In genomic region chr11:110098901-110099300, GRCm38 (mm10) we compare ENCODE assay signal across 22 mouse cellular contexts. TPM values are rescaled to one million over a fixed set of nuclear protein-coding genes. Genes with fewer than 3 reads are reported as not detected.
DNase-seq lines count a peak whose midpoint lies in the region; TF ChIP-seq lines count a peak whose summit lies in the region.
"Had no signal": no experiment of that assay in that cellular context is flagged by ENCODE, and none has a peak within 500 bp of the region (broad histone marks: within the 10 kb centered on the region; RNA-seq: fewer than 3 reads in every experiment).

No protein-coding gene starts in this region.

- TF ChIP-seq POLR2A in kidney, adult 2 months (IDR thresholded peaks at IDR 0.05; ENCODE audit: low read depth, low read length): no peak

- H3K4me3 ChIP-seq in kidney, adult 2 months (ENCODE audit: insufficient read depth, low read depth, low read length): no peak overlapping the region
- H3K4me3 ChIP-seq in forebrain, embryonic 10.5 days: no peak overlapping the region
- H3K4me3 ChIP-seq: embryonic facial prominence, embryonic 12.5 days; forebrain, embryonic 13.5 days; heart, embryonic 13.5 days; hindbrain, embryonic 12.5 days had no signal

- TF ChIP-seq CTCF in kidney, adult 2 months (conservative IDR thresholded peaks at IDR 0.05; ENCODE audit: insufficient read depth, insufficient read length, low read depth, low read length): no peak

- no peaks in the 10 kb centered on the region for H3K27me3 ChIP-seq in kidney, adult 2 months (replicated peaks; ENCODE audit: control insufficient read depth, insufficient read depth, low read length)
- H3K27me3 ChIP-seq in forebrain, embryonic 10.5 days (ENCODE audit: poor library complexity, severe bottlenecking): no peaks in the 10 kb centered on the region
- H3K27me3 ChIP-seq: embryonic facial prominence, embryonic 12.5 days; forebrain, embryonic 13.5 days; heart, embryonic 13.5 days; hindbrain, embryonic 12.5 days had no signal

- no peaks in the 10 kb centered on the region for H3K36me3 ChIP-seq in kidney, adult 2 months (ENCODE audit: control insufficient read depth, insufficient read depth, low read length)
- H3K36me3 ChIP-seq in forebrain, embryonic 10.5 days (replicated peaks): no peaks in the 10 kb centered on the region
- H3K36me3 ChIP-seq: embryonic facial prominence, embryonic 12.5 days; hindbrain, embryonic 12.5 days had no signal

- 71% methylated on average over 4 of the region's 4 CpGs for WGBS in kidney, adult 2 months
- WGBS in forebrain, embryonic 10.5 days: 76% methylated on average over 4 of the region's 4 CpGs

- no peaks in the 10 kb centered on the region for H3K4me1 ChIP-seq in kidney, adult 2 months (ENCODE audit: control insufficient read depth, insufficient read depth, low read length)
- H3K4me1 ChIP-seq in forebrain, embryonic 10.5 days: no peaks in the 10 kb centered on the region
- H3K4me1 ChIP-seq: embryonic facial prominence, embryonic 12.5 days; heart, embryonic 13.5 days; hindbrain, embryonic 12.5 days had no signal

- DNase-seq in heart, adult 11 months: peak; percentile 96
- no peak for DNase-seq in heart, adult 8-10 months (ENCODE audit: low spot score)
- DNase-seq in kidney, adult 9 months: peak; percentile 5
- DNase-seq in kidney, adult 2 months: no peak
- peak; percentile 2 for DNase-seq in lung, postnatal 36 days
- no peak for DNase-seq in lung, postnatal 14 days
- DNase-seq in skeletal muscle tissue, adult 2 months (ENCODE audit: low read depth, low spot score): peak; percentile 11
- DNase-seq in forebrain, embryonic 10.5 days (ENCODE audit: extremely low spot score, low spot score): no peak
- DNase-seq: adrenal gland, postnatal 10 days; cerebellum, adult 11 months; cerebellum, adult 9-10 months; cerebellum, postnatal 25 days; forebrain, postnatal 0 days; gastrocnemius, postnatal 36 days; kidney, adult 11 months had no signal

- no peaks in the 10 kb centered on the region for H3K9me3 ChIP-seq in forebrain, embryonic 10.5 days
- H3K9me3 ChIP-seq: embryonic facial prominence, embryonic 12.5 days; forebrain, embryonic 13.5 days; heart, embryonic 13.5 days; hindbrain, embryonic 12.5 days had no signal

- no peak overlapping the region for H3K27ac ChIP-seq in kidney, adult 2 months (ENCODE audit: insufficient read depth, low read depth, low read length)
- no peak overlapping the region for H3K27ac ChIP-seq in forebrain, embryonic 10.5 days
- H3K27ac ChIP-seq: embryonic facial prominence, embryonic 12.5 days; forebrain, embryonic 13.5 days; heart, embryonic 13.5 days; hindbrain, embryonic 12.5 days; hindbrain, postnatal 0 days had no signal

RNA-seq across cellular contexts. Expression of gene Abca8a, which starts 3.1 kb away (rescaled TPM):
- total RNA-seq in heart, adult 8-10 months (2022): 10 to 100 TPM; 30.6 to 64.3 (median 42.6) TPM
- polyA plus RNA-seq in kidney, adult 2 months (2012; rRNA removed): 7.6 and 9.2 TPM in 2 replicates
- polyA plus RNA-seq in forebrain, embryonic 10.5 days (2016; fragmentation: Nextera tagmentation; extraction: Ambion mirVana): not detected in 2 replicates
- total RNA-seq: MEL had no signal
- polyA plus RNA-seq: C2C12 had no signal

Comparison
In these comparisons a context has a peak if more than half of its experiments do, and no peak if none do; other contexts are left out.
1. DNase-seq: peak in heart, adult 11 months (single experiment), kidney, adult 9 months (single experiment), lung, postnatal 36 days (single experiment) and skeletal muscle tissue, adult 2 months (single experiment); none in heart, adult 8-10 months (single experiment), kidney, adult 2 months (single experiment), lung, postnatal 14 days (single experiment) and forebrain, embryonic 10.5 days (single experiment).